Mouse (Mus musculus) embryonic facial prominence, embryonic 15.5 days (tissue): Measurements from ENCODE around the gene Dmrtc1a. TPM values are rescaled to one million over a fixed set of nuclear protein-coding genes. Genes with fewer than 3 reads are reported as not detected.

Experiments
- polyA plus RNA-seq: library from polyadenylated mRNA; unstranded; fragments of >200 nt; fragmentation: Nextera tagmentation; extraction: Ambion mirVana; gene quantifications from 2 replicates; pipeline ENCODE4 v1.2.1, GENCODE M21; 2015

Gene Dmrtc1a
- polyA plus RNA-seq, 1 experiment from 2014 or later, result 0.95 TPM

Other genes with a start within 250 kb of the Dmrtc1a start
- not detected in 2 replicates for gene Gm3880, start 221.7 kb downstream of the Dmrtc1a start, polyA plus RNA-seq
- gene Gm9112, start 201.1 kb downstream of the Dmrtc1a start, polyA plus RNA-seq, result not detected in 2 replicates
- gene Dmrtc1b, start 200.8 kb downstream of the Dmrtc1a start, polyA plus RNA-seq, result not detected in 2 replicates
- not detected in 2 replicates for gene Dmrtc1c1, start 105.7 kb downstream of the Dmrtc1a start, polyA plus RNA-seq
- not detected in 2 replicates for gene Dmrtc1c2, start 54.1 kb downstream of the Dmrtc1a start, polyA plus RNA-seq
- not detected in 2 replicates for gene 1700031F05Rik, start 40.7 kb downstream of the Dmrtc1a start, polyA plus RNA-seq
- not detected in 2 replicates for gene 1700011M02Rik, start 218 bp upstream of the Dmrtc1a start, polyA plus RNA-seq
- not detected in 2 replicates for gene 1700018G05Rik, start 19.7 kb upstream of the Dmrtc1a start, polyA plus RNA-seq